Mouse (Mus musculus): ENCODE measurements around the gene Gata2.

The Gata2 gene

GRCm38 (mm10) chr6:88209453-88209852 lies 15.8 kb downstream of the Gata2 start:
- DNase-seq = no peak

- DNase-seq = no peak
These were observed 16.5 kb downstream of the Gata2 start for GRCm38 (mm10) chr6:88210182-88210581.

GRCm38 (mm10) chr6:88215797-88216196 lies 22.1 kb downstream of the Gata2 start:
- DNase-seq = no peak

DNA sequence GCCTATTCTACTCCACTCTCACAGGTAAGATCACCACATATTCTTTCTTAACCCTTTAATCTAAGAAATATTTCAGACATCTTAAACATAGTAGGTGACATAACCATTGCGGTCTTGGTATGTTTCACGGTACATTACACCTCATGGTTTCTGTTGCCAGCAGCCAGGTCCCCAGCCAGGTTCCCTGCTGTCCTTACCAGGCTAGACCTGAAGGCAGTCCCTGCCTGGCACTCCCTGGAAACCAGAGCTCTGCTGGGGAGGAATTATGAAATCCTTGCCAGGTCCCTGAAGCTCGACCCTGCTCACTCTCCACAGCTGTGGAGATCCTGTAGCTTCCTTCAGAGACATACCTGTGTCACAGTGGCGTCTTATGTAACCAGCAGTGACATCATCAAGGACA lies 22.5 kb downstream of the Gata2 start:
- no peak for DNase-seq

- DNase-seq = no peak
These were observed 25.4 kb downstream of the Gata2 start for GRCm38 (mm10) chr6:88219094-88219493.

GRCm38 (mm10) chr6:88221968-88222367 lies 28.3 kb downstream of the Gata2 start, which contains the start of gene Dnajb8:
Gene Dnajb8 (plus strand): TSS chr6:88222268.
- DNase-seq = no peak

GRCm38 (mm10) chr6:88226570-88226994 lies 32.9 kb downstream of the Gata2 start:
- no peak for DNase-seq

- no peak for DNase-seq
These were observed 33.8 kb downstream of the Gata2 start for GRCm38 (mm10) chr6:88227537-88227936.

GRCm38 (mm10) chr6:88229221-88229620 lies 35.5 kb downstream of the Gata2 start:
- no peak for DNase-seq

DNA sequence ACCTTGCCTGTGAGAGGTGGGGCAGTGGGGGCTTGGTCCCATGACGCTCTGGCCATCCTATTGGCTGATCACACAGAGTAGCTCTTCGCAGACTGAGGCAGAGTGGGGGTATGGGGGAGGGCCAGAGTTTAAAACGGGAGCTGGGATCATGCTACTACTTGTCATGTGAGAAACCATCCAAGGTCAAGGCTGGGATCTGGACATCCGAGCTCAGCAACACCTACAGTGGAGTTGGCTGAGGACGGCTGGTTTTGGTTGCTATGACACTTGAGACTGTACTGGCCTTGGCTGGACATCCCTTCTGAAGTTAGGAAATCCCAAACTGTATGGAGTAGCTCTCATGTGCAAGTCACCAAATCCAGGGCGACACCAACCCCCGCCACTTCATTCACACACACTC lies 38.1 kb downstream of the Gata2 start:
- DNase-seq = no peak

- no peak for DNase-seq
These were observed 38.5 kb downstream of the Gata2 start for GRCm38 (mm10) chr6:88232221-88232620.

- peak; percentile 55 for DNase-seq
These were observed 40.3 kb downstream of the Gata2 start for GRCm38 (mm10) chr6:88233996-88234395.

DNA sequence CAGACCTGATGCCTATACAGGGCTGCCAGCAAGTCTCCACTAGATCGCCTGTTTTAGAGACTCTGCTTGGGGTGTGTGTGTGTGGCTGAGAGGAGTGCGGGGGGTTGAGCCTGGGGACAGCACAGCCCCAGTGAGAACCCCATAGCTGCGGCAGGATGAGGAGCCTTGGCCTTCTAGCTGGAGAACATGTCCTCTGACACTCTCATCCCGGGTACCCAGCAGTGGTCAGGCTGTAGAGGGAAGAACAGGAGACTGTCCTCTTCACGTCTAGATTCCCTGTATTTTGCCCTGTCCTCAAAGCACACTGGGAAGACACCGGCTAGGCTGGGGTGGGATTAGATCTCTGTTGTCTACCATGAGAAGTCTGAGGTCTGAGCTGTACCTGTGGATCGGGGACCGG lies 41.8 kb downstream of the Gata2 start:
- no peak for DNase-seq

DNA sequence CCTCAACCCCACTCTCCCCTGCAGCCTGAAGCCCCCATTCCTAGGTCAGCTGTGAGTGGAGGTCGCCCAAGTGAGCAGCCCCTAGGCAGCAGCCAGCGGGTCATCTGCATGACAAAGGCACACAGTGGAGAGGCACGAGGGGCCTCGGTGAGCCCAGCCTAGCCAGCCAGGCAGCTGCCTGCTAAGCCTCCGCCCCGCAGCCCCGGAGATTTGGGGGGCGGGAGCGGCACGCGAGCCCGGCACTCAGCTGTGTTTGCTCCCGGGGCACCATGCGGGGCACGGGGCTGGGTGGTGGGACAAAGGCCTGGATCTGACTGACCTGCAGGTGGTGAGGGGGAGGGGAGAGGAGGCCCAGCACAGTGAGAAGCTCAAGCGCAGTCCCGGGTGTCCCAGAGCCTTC lies 42.3 kb downstream of the Gata2 start:
- no peak for DNase-seq

- peak; percentile 59 for DNase-seq
These were observed 42.8 kb downstream of the Gata2 start for GRCm38 (mm10) chr6:88236513-88236912.

- peak; percentile 82 for DNase-seq
These were observed 48.9 kb downstream of the Gata2 start for GRCm38 (mm10) chr6:88242604-88243003.

- peak; percentile 34 for DNase-seq
These were observed 55.5 kb downstream of the Gata2 start for GRCm38 (mm10) chr6:88249231-88249630.

DNA sequence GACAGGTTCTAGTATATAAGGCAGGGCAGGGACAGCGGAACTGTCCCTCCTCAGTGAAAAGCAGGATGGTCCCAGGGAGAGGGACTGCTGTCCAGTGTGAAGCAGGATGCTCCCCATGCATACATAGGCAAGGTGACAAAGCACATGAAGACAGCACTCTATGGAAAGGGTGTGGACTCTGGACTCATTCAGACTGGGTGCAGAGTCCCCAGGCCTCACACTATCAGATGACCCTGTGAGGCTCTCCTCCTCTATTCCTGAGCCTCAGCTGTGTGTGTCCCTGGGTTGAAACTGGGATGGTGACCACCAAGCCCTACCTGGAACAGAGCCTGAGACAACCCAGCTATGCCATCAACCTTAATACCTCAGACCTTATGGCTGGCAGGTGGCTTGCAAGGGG lies 57.7 kb downstream of the Gata2 start:
- DNase-seq = no peak

GRCm38 (mm10) chr6:88251798-88252478 lies 58.2 kb downstream of the Gata2 start:
- no peak for DNase-seq

- no peak for DNase-seq
These were observed 60.4 kb downstream of the Gata2 start for GRCm38 (mm10) chr6:88254082-88254481.

DNA sequence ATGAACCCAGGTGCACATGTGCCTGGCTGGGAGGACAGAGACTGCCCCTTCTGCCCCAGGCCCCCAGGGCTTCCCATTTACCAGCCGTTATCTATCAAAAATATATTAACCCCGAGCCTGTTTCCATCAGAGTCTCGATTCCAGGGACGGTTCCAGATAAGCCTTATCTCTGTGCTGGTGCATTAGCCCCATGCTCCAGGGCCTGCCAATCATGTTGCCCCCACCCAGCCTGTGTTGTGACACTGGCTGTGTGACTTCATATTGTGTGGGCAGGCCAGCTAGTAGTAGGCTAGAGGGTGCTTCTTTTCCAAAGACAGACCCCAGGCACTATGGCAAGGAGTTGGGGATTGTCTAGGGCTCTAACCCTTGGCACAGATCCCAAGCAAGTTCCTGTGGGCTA lies 61.7 kb downstream of the Gata2 start:
- no peak for DNase-seq
